Mouse (Mus musculus): ENCODE results near the gene Fstl4.

Gene Fstl4

GRCm38 (mm10) chr11:53231836-53232235, 467.4 kb downstream of the Fstl4 start:
- no peak for DNase-seq (ENCODE audit: low spot score)

- no peak for DNase-seq (ENCODE audit: low spot score)
Observed at GRCm38 (mm10) chr11:53233590-53233989, 469.2 kb downstream of the Fstl4 start.

All from embryo, embryonic 10 days (tissue).